Mouse (Mus musculus) spleen, postnatal 14 days (tissue): ENCODE data around the gene Rps18.

Source experiments
- DNase-seq, 2 experiments: peaks; one replicate each; pipeline ENCODE4 v3.0.0; 2021 to 2022; ENCODE audit warnings: low spot score in 2 of 2

Rps18 gene

DNA sequence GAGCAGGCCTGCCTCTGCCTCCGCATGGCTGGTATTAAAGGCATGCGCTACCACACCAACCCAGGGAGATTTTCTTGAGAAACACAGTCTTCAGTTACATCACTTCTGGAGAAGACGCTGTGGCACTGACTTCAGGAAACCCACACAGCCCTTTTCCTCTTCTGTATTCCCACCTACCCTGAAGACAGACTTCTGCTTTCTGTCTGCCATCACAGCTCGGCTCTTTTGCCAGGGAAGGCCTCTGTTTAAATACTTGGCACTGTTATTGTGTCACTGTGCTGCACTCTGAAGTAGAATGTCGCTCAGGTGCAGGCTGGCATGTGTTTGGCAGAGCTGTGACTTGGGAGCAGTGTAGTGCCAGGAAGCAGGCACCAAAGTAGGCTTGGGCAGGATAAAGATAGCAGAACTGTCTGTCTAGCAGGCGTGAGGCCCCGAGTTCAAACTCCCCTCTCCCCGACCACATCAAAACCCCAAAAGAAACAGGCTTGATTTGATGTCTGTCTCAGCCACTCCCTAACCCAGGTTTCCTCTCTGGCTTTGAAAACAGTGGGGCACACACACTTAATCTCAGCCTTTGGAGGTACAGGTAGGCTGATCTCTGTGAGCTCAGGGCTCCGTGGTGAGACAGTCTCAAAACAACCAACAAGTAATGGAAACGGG is 8.2 kb downstream of the Rps18 start:
- no peak for DNase-seq

- no peak for DNase-seq
Observed at GRCm38 (mm10) chr17:33943454-33943853, 12.3 kb downstream of the Rps18 start.

DNA sequence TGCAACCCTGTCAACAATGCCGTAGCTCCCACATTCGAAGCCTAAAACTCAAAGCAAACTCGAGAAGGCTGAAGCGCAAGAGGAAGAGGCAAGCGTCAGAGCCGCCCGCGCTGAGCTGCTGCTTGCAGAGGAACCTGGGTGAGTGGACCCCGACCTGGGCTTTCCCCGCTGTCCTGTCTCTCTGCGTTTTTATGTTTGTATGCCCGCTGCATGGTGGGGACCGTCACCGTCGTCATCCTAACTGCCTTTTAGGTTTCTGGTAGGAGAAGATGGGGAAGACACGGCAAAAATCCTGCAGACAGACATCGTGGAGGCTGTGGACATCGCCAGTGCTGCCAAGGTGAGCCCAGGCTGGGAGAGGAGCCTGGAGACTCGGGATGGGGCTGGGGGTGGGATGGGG is 14.4 kb downstream of the Rps18 start:
- no peak for DNase-seq

- DNase-seq: no peak
Observed at GRCm38 (mm10) chr17:33940981-33941380, 14.8 kb downstream of the Rps18 start.

GRCm38 (mm10) chr17:33940206-33940805 is 15.5 kb downstream of the Rps18 start, which contains the start of the genes Pfdn6 and Wdr46:
Gene Pfdn6 (minus strand): TSS chr17:33940343.
Gene Wdr46 (plus strand): TSS chr17:33940660.
- DNase-seq: peak; percentile 68 to 82

DNA sequence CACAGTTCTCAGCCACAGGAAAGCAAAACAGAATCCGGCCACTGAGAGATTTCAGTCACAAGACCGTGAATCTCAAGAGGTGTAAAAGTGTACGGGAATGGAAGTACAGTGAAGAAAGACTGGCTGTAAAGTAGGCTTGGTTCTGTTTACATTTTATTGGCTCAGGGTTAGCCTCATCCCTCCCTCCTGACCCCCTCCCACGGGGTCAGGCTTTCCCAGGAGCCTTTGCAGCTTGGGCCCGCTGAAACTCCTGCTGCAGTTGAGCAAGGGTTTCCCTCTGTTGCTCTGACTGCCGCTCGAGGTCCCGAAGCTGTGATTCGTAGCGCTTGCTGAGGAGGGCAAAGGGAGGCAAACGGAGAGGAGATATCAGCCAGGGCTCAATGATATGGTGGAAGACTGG is 17.0 kb downstream of the Rps18 start:
- no peak for DNase-seq

DNA sequence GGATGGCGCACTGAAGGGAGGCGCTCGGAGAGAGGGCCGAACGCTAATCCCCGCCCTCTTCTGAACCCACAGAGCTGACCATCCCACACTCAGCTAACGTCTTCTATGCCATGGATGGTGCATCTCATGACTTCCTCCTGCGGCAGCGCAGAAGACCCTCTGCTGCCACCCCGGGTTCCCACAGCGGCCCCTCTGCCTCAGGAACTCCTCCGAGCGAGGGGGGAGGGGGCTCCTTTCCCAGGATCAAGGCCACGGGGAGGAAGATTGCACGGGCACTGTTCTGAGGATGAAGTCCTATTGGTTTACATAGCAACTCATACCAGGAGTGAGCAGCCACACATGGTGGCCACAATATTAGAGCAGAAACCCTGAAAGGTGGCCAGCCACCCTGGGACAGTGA is 18.8 kb downstream of the Rps18 start:
- no peak for DNase-seq

DNA sequence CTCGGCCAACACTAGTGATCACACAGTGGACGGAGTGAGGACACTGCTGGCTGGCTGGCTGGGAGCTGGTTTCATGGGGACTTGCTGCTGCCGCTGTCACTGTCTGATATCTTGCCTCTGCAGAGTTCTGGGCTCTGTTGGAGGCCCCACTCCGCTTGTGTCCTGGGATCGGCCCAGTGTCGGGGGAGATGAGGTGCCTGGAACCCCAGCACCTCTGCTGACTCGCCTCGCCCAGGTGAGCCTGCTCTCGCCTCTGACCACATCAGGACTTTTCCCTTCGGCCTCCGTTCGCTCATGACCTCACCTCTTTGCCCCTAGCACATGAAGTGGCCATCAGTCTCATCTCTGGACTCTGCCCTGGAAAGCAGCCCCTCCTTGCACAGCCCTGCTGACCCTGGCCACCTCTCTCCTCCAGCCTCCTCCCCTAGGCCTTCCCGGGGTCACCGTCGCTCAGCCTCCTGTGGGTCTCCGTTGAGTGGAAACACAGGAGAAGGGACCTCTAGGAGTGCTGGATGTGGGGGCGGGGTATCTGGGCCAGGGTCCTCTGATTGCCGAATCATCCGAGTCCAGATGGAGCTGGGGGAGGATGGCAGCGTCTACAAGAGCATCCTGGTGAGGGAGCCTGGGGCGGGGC is 20.3 kb downstream of the Rps18 start:
- no peak for DNase-seq

GRCm38 (mm10) chr17:33932970-33933369 is 22.8 kb downstream of the Rps18 start:
- DNase-seq: no peak

DNA sequence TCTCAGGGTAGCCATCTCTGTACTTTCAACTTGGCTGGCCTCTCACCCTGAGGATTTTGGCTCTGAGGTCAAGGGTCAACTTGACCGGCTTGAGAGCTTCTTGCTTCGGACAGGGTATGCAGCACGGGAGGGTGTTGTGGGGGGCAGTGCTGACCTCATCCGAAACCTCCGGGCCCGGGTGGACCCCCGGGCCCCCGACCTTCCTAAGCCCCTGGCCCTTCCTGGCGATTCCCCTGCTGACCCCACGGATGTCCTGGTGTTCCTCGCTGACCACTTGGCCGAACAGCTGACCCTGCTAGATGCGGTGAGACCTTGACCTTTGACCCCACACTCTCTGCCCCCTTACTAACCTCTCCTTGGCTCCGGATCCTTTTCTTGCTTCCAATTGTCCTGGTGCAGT is 23.4 kb downstream of the Rps18 start:
- no peak for DNase-seq

DNA sequence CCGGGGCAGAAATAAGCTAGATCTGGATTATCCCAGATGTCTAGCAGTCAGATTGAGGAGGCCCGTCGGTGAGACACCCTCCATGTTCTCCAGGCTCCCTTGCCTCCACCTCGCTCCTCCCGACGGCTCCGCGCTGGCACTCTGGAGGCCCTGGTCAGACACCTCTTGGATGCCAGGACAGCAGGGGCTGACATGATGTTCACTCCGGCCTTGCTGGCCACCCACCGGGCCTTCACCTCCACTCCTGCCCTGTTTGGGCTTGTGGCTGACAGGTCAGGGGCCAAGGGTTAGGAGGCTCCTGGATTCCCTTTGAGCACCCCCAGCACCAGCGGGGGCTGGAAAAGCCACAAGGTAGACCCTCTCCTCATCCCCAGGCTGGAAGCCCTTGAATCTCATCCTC is 23.9 kb downstream of the Rps18 start:
- DNase-seq: no peak

DNA sequence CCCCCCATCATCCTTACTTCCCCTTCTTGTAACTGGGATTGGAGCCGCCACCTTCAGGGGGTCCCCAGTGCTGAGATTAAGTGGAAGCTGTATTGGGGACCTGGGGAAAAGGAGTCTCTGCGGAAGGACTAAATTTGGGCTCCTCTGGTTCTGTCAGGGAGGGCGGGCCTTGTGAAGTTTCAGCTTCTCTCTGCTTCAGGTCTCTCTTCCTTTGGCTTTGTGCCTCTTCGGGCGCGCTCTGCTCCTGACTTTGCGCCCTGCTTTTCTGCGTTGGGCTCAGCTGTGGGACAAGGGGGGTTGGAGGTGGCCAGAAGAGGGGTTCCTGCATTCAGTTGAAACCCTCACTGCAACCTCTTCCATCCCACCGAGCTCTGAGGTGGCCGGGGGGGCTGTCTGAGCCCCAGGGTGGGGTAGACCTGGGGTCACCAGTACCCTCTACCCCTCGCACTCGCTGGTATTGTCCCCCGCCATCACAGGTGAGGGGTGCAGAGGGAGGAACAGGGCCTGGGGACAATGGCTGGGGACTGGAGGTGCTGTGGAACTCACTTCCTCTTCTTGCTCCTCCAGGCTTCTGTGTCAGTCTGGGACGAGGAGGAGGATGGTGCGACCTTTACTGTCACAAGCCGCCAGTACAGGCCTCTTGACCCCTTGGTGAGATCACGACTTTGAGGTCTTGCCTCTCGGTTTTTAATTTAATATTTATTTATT is 24.5 kb downstream of the Rps18 start:
- DNase-seq: no peak

DNA sequence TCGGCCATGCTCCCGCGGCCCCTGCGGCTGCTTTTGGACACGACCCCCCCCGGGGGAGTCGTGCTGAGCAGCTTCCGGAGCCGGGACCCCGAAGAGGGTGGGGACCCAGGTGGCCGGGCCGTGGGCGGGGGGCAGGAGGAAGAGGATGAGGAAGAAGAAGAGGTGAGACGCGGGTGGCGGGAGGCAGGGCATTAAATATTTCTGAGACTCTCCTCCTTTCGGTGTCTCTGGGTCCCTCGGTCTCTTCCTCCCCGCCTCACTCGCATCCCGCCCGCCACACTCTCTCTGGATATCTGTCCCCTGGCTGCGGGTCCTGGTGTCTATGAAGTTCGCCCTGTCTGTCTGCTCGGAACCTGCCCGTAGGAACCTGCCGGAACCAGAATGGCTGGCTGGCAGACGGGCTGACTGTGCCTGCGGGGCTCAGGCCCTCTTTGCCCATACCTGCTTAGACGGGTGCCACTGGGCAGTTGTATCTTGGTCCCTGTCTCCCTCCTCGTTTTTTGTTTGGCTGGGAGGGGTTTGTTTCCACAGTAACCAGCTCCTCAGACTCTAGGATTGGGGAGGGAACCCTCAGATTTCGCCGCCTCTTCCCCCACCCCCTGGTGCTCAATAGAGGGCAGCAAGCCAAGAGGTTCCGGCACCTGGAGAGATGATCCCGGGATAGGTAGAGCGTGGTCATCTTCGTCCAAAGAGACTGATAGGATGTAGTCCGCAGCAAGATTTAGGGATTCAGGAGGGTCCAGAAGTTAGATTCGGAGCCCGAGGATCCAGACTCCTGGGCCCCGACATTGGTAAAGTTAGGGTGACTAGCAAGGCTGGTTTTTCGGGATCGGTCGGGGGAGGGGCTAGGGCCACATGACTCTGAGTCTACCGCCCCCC is 25.3 kb downstream of the Rps18 start:
- DNase-seq: peak in 1 of 2 experiments; percentile 41

DNA sequence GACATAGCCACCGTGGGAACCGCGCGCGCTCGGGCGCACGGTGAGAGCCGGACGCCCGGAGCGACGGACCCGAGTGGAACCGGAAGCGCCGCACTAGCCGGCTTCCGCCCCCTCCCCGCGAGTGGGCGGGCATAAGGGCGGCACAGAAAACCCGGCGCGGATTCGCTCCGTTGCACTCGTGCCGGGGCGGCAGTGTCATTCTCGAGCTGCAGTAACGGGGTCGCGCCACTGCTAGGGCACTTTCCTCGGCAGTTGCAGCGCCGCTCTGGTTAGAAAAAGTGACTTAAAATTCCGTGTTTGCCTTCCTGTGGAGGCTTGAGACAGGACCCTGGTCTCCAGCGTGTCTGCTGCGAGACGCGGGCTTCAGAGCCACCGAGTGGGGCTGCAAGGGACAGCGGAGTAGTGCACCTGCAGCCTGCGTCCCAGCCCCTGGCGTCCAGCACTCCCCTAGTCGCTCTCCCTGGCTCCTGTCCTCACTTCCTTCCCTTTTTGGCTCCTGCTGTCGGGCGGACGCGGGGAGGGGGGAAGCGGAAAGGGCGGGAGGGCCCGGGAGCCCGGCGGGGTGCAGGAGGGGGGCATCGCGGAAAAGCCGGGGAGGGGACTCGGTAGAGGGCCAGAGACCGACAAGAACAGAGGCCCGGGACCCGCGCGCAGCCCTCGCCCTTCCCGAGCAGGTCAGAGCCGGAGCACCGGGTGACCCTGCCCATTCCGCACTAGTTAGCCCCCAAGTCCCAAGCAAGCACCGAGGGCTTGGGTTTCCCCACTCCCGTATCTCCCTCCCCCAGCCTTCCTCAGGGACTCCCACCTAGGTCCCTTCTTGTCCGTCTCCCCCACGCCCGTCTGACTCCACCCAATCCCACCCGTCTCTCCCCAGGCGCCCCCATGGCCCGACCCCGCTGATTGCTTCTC is 26.2 kb downstream of the Rps18 start, which contains the start of gene Rgl2:
Gene Rgl2, plus strand, starts transcription at position 173 of the 909 bp plus-strand sequence.
- DNase-seq: peak; percentile 96 to 98

- no peak for DNase-seq
Observed at GRCm38 (mm10) chr17:33928251-33928947, 27.4 kb downstream of the Rps18 start.

- DNase-seq: no peak
Observed at GRCm38 (mm10) chr17:33926207-33926932, 29.4 kb downstream of the Rps18 start.

- no peak for DNase-seq
Observed at GRCm38 (mm10) chr17:33925406-33926116, 30.2 kb downstream of the Rps18 start.

GRCm38 (mm10) chr17:33924577-33925283 is 31.1 kb downstream of the Rps18 start:
- peak in 1 of 2 experiments; percentile 63 for DNase-seq
